Mouse (Mus musculus) embryo, embryonic 10 days (tissue): ENCODE results near the gene Olfr553.
"Not testable (repeated sequence)": the region's sequence is repeated elsewhere in the genome, so short reads cannot be mapped to it uniquely, and the experiment has no call there.

ENCODE experiments used
- DNase-seq: peaks from one replicate; pipeline ENCODE4 v3.0.0-alpha.2; 2015; ENCODE audit warnings: low spot score

Olfr553 gene

DNA sequence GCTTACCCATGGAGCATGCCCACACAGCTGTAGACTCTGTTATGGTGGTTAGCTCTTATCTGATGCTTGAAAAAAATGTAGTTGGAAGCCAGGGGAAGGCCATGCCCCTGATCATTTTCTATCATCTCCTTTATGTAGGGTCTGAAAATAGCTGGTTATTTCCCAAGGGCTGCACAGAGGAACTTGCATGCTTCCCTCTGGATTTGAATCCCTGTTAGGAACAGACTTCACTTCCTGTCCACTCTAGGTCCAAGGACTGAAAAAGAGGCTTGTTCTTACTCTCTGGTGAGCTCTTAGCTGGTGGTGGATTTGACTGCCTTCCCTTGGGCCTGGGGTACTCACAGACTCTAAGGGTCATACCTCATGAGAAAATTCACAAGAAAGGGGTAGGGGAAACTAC, at the start of gene Olfr553:
Olfr553 (minus strand) TSS at position 101 of the 400 bp plus-strand sequence.
- DNase-seq: no peak

GRCm38 (mm10) chr7:102665378-102665777, 47.4 kb upstream of the Olfr553 start:
- DNase-seq: peak; percentile 43

GRCm38 (mm10) chr7:102664599-102664998, 46.6 kb upstream of the Olfr553 start, which contains the start of gene Olfr556:
Gene Olfr556 (plus strand): TSS chr7:102664899.
- no peak for DNase-seq

- DNase-seq: no peak
Measured at GRCm38 (mm10) chr7:102658523-102658922, 40.5 kb upstream of the Olfr553 start, which contains the start of gene Olfr555. Gene Olfr555 (plus strand): TSS chr7:102658823.

GRCm38 (mm10) chr7:102644945-102645344, 26.9 kb upstream of the Olfr553 start:
- DNase-seq: not testable (repeated sequence)

DNA sequence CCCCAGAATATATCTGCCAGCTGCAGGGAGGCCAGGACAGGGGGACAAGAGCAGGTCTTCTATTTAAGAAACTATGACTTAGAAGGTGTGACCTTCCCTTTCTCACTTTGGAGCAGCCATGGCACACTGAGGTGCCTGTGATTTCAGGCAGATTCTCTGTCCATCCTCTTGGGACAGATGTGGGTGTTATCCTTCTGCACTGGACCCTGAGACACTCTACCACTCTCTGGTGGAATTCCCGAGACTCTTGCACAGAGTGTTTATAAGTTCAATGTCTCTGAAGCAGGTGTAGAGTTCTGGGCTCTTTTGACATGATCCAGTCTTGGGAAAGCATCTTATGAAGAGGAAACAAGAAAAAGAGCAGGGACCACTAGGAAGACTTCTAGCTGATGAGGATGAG, 20.1 kb upstream of the Olfr553 start, which contains the start of gene Olfr554:
Olfr554 (plus strand) TSS at position 301 of the 400 bp plus-strand sequence.
- no peak for DNase-seq

DNA sequence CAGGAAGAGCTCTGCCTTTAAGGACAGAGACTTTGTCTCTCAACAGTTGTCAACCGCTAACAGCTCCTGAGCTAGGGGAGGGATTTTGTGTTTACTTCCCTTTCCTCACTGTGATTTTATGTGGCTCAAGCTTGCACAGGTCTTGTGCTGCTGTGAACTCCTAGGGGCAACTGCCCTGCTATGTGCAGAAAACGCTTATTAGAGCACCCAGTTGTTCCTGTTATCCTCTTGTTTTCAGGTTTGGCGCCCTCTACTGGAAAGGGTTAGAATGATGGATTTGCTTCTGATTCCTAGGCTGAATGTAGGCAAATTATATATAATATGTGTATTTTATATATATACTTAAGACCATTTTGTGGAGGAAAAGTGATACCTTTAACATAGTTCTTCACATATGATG, 18.6 kb upstream of the Olfr553 start:
- peak; percentile 50 for DNase-seq

- not testable (repeated sequence) for DNase-seq
Measured at GRCm38 (mm10) chr7:102620368-102620767, 2.4 kb upstream of the Olfr553 start.

DNA sequence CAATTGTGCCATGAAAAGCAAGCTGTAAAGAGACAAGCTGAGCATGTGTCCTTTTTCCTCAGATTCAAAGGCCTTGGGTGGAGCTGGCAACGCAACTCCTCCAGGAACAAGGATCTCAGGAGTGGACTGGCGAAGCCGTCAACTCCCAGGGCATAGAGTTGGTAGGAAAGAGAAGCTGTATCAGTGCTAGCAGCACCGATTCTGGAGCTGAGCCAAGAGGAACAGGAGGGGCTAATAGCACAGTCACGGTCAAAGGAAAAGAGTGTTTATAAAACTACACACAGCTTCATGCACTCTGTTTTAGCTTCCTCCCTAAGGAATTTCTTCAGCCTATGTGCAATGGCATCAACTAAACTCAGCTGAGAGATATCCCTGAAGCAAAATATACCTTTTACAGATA, 1.6 kb upstream of the Olfr553 start:
- DNase-seq: no peak

DNA sequence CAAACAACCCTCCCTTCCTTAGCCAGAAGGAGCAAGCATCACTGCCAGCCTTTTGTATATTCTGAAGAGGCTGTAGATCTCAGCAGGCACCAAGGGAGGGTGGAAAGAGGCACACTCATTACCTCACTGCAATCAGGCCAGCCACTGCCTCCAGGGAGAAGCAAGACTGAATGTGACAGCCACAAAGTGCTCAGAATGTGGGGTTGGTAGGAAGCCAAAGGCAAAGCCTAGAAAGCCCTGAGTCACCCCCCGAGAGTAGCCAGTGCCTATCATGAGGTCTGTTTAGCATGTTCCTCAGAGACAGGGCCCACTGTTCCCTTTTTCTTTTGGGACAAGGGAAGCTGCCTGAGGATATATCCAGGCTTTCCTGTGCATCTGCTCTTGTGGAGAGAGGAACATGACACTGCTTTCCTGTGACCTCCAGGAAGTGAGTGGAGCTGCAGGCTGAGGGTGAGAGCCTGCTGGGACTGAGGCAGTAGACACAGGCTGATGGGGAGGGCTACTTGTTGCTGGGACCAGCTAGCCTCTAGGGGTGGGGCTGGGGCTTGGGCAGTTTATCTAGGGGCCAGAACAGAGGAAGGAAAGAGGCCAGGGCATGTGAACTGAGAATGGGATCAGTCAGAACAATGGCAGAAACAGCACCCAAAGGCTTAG, 20.5 kb downstream of the Olfr553 start, which contains the start of gene Olfr552:
Olfr552 (plus strand) TSS at position 393 of the 654 bp plus-strand sequence.
- DNase-seq: no peak

DNA sequence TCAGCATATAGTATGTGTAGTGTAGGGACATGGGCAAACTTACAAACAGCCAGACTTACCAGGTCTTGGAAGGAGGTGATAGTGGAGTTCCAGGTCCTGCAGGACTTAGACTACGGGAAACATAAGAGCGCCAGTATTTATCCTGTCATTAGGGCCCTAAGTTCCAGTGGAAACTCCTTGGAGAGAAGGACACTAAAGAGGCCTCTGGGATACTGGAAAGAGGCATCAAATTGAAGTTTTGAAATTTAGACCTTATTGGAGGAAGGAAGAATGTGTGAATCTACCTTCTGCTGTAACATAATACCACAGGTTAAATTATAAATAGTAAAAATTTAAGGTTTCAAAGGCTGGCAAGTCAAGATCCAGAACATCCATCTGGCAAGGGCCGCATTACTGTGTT, 26.2 kb downstream of the Olfr553 start, which contains the start of gene Olfr551:
Olfr551 (minus strand) TSS at position 101 of the 400 bp plus-strand sequence.
- no peak for DNase-seq

- no peak for DNase-seq
Measured at GRCm38 (mm10) chr7:102575998-102576397, 42.0 kb downstream of the Olfr553 start.

- peak; percentile 43 for DNase-seq
Measured at GRCm38 (mm10) chr7:102573174-102573830, 44.7 kb downstream of the Olfr553 start.

GRCm38 (mm10) chr7:102571142-102571541, 46.9 kb downstream of the Olfr553 start, which contains the start of gene Olfr550:
Gene Olfr550 (plus strand): TSS chr7:102571442.
- no peak for DNase-seq

DNA sequence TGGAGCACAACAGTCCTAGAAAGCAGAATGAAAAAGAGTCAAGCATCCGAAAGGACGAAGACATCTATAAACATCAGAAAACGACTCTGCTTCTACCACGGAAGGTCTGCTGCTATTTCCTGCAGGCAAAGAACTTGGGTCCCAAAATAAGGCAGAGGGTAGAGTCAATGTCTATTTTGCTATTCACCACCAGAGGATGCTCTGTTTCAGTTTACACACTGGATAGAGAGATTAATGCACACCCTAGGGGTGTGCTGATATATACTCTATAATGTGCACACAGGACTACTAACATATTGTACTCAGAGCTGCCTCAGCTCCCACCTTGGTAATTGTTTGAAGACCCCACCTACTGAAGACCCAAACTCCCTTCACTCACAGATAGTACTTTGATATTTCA, 51.8 kb downstream of the Olfr553 start:
- no peak for DNase-seq

DNA sequence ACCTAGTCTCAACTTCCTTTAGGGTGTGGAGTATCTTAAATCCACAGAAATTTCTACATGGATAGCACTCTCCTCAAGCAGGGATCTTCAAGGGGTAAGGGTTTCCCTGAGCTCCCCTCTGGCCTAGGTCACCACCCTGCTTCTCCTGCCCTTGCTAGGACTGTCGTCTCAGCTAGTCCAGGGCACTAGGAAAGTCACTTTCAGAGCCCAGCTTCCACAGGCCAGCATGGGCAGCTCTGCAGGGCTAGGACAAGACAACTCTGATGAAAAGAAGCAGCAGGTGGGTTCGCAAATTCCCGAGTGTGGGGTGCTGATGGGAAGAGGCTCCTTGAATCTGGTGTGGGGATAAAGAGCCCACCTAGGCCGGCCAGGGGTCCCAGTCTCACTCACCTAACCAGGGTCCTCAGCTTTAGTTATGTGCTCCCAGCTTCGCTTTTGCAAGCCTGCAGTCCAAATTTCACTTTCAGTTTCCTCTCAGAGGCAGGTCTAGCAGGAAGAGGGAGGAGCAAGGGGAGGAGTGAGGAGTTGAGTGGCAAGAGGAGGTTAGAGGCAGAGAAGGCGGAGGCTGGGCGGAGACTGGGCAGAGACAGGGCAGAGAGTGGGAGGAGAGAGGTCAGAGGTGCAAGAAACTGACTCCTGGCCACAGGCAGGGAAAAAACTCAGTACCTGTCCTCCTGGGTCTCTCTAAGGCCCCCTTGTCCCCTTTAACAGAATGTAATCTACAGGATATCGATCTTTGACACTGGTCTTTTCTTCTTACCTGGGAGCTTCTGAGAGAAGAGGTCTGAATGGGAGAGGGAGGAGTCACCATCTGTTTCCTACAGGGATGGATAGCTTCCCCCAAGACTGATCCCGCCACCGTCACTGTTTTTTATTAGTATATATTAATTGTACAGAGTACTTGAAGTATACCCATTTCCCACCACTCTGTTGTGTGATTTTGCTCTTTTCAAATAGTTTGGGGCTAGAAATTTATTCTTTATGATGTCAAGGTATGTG, 52.7 kb downstream of the Olfr553 start, which contains the start of gene Trim21:
Trim21 (minus strand) TSS at position 488 of the 999 bp plus-strand sequence.
- peak; percentile 90 for DNase-seq
